Mouse (Mus musculus) hindlimb bud, embryonic 11.5 days (tissue): ENCODE data around the gene Slc45a2.

Experiments used
- DNase-seq: peaks from one replicate; pipeline ENCODE4 v3.0.0-alpha.2; 2012; ENCODE audit warnings: low read depth, low spot score; ENCODE audit errors: extremely low spot score

Slc45a2 gene

GRCm38 (mm10) chr15:11064558-11065411 is 64.3 kb downstream of the Slc45a2 start, which contains the start of gene Adamts12:
Gene Adamts12, plus strand, starts transcription at chr15:11064790.
- no peak for DNase-seq

GRCm38 (mm10) chr15:11065528-11066171 is 65.1 kb downstream of the Slc45a2 start:
- DNase-seq = no peak

- DNase-seq = no peak
These were observed 65.8 kb downstream of the Slc45a2 start for GRCm38 (mm10) chr15:11066299-11066698.

- DNase-seq = no peak
These were observed 67.4 kb downstream of the Slc45a2 start for GRCm38 (mm10) chr15:11067891-11068290.

- no peak for DNase-seq
These were observed 75.3 kb downstream of the Slc45a2 start for GRCm38 (mm10) chr15:11075726-11076361.
